Mouse (Mus musculus): ENCODE measurements around the gene Ddx23. TPM values are rescaled to one million over a fixed set of nuclear protein-coding genes. Genes with fewer than 3 reads are reported as not detected.

Gene Ddx23
- total RNA-seq, 2 experiments from 2014 or later, result 86.9 to 90.6 TPM

- no peak for DNase-seq (ENCODE audit: low spot score in 2 of 2)
Measured at GRCm38 (mm10) chr15:98675634-98676250, 13.0 kb upstream of the Ddx23 start.

GRCm38 (mm10) chr15:98674994-98675545, 12.4 kb upstream of the Ddx23 start:
- DNase-seq (ENCODE audit: low spot score in 2 of 2), result peak in 1 of 2 experiments; percentile 40

- DNase-seq (ENCODE audit: low spot score in 2 of 2), result no peak
Measured at GRCm38 (mm10) chr15:98674284-98674993, 11.7 kb upstream of the Ddx23 start.

GRCm38 (mm10) chr15:98673732-98674131, 11.0 kb upstream of the Ddx23 start:
- no peak for DNase-seq (ENCODE audit: low spot score in 2 of 2)

GRCm38 (mm10) chr15:98672592-98672991, 9.9 kb upstream of the Ddx23 start:
- no peak for DNase-seq (ENCODE audit: low spot score in 2 of 2)

- DNase-seq (ENCODE audit: low spot score in 2 of 2), result no peak
Measured at GRCm38 (mm10) chr15:98664042-98664907, 1.6 kb upstream of the Ddx23 start.

GRCm38 (mm10) chr15:98662198-98662566, 512 bp downstream of the Ddx23 start:
- DNase-seq (ENCODE audit: low spot score in 2 of 2), result no peak

- no peak for DNase-seq (ENCODE audit: low spot score in 2 of 2)
Measured at GRCm38 (mm10) chr15:98656982-98657751, 5.5 kb downstream of the Ddx23 start.

GRCm38 (mm10) chr15:98652174-98652573, 10.5 kb downstream of the Ddx23 start:
- no peak for DNase-seq (ENCODE audit: low spot score in 2 of 2)

GRCm38 (mm10) chr15:98651431-98651830, 11.3 kb downstream of the Ddx23 start:
- DNase-seq (ENCODE audit: low spot score in 2 of 2), result no peak

- DNase-seq (ENCODE audit: low spot score in 2 of 2), result no peak
Measured at GRCm38 (mm10) chr15:98648071-98648470, 14.6 kb downstream of the Ddx23 start.

GRCm38 (mm10) chr15:98647308-98647707, 15.4 kb downstream of the Ddx23 start:
- DNase-seq (ENCODE audit: low spot score in 2 of 2), result no peak

- DNase-seq (ENCODE audit: low spot score in 2 of 2), result no peak
Measured at GRCm38 (mm10) chr15:98646737-98647136, 16.0 kb downstream of the Ddx23 start.

- no peak for DNase-seq (ENCODE audit: low spot score in 2 of 2)
Measured at GRCm38 (mm10) chr15:98645057-98646026, 17.4 kb downstream of the Ddx23 start.

- DNase-seq (ENCODE audit: low spot score in 2 of 2), result no peak
Measured at GRCm38 (mm10) chr15:98644406-98644805, 18.3 kb downstream of the Ddx23 start.

- no peak for DNase-seq (ENCODE audit: low spot score in 2 of 2)
Measured at GRCm38 (mm10) chr15:98640157-98640556, 22.5 kb downstream of the Ddx23 start.

GRCm38 (mm10) chr15:98637155-98637554, 25.5 kb downstream of the Ddx23 start:
- DNase-seq (ENCODE audit: low spot score in 2 of 2), result no peak

- peak; percentile 67 to 77 for DNase-seq (ENCODE audit: low spot score in 2 of 2)
Measured at GRCm38 (mm10) chr15:98636517-98636916, 26.2 kb downstream of the Ddx23 start.

- DNase-seq (ENCODE audit: low spot score in 2 of 2), result no peak
Measured at GRCm38 (mm10) chr15:98635291-98635841, 27.3 kb downstream of the Ddx23 start.
